Mouse (Mus musculus) ovary, postnatal 36 days (tissue): ENCODE data around the gene Nt5dc3.

Experiments used
- DNase-seq: peaks from one replicate; pipeline ENCODE4 v3.0.0; 2022; ENCODE audit warnings: low spot score, mixed read lengths

The Nt5dc3 gene

GRCm38 (mm10) chr10:86778398-86779116 lies at the start of gene Nt5dc3:
Gene Nt5dc3 (plus strand): TSS chr10:86779005.
- DNase-seq, result peak; percentile 96

GRCm38 (mm10) chr10:86730823-86731499 lies 47.8 kb upstream of the Nt5dc3 start:
- DNase-seq, result peak; percentile 83

- no peak for DNase-seq
Measured at GRCm38 (mm10) chr10:86731500-86731863, 47.3 kb upstream of the Nt5dc3 start.

GRCm38 (mm10) chr10:86735036-86735435 lies 43.8 kb upstream of the Nt5dc3 start:
- DNase-seq, result no peak

GRCm38 (mm10) chr10:86742918-86743317 lies 35.9 kb upstream of the Nt5dc3 start:
- no peak for DNase-seq

- DNase-seq, result no peak
Measured at GRCm38 (mm10) chr10:86744306-86744705, 34.5 kb upstream of the Nt5dc3 start.

GRCm38 (mm10) chr10:86755816-86756502 lies 22.8 kb upstream of the Nt5dc3 start:
- DNase-seq, result no peak

GRCm38 (mm10) chr10:86757724-86758123 lies 21.1 kb upstream of the Nt5dc3 start:
- no peak for DNase-seq

- no peak for DNase-seq
Measured at GRCm38 (mm10) chr10:86758211-86758610, 20.6 kb upstream of the Nt5dc3 start.

GRCm38 (mm10) chr10:86761236-86761635 lies 17.6 kb upstream of the Nt5dc3 start:
- DNase-seq, result no peak

- DNase-seq, result no peak
Measured at GRCm38 (mm10) chr10:86761722-86762383, 17.0 kb upstream of the Nt5dc3 start.

GRCm38 (mm10) chr10:86762384-86762730 lies 16.4 kb upstream of the Nt5dc3 start:
- no peak for DNase-seq

- DNase-seq, result no peak
Measured at GRCm38 (mm10) chr10:86763672-86764071, 15.1 kb upstream of the Nt5dc3 start, which contains the start of gene Gm49358. Gene Gm49358 (plus strand): TSS chr10:86763972.

- DNase-seq, result no peak
Measured at GRCm38 (mm10) chr10:86765344-86765966, 13.3 kb upstream of the Nt5dc3 start.

GRCm38 (mm10) chr10:86769216-86769615 lies 9.6 kb upstream of the Nt5dc3 start:
- no peak for DNase-seq

GRCm38 (mm10) chr10:86769797-86770196 lies 9.0 kb upstream of the Nt5dc3 start:
- no peak for DNase-seq

GRCm38 (mm10) chr10:86771701-86772100 lies 7.1 kb upstream of the Nt5dc3 start:
- DNase-seq, result no peak

- no peak for DNase-seq
Measured at GRCm38 (mm10) chr10:86772231-86772631, 6.6 kb upstream of the Nt5dc3 start.

GRCm38 (mm10) chr10:86773360-86773759 lies 5.4 kb upstream of the Nt5dc3 start:
- DNase-seq, result no peak

- DNase-seq, result no peak
Measured at GRCm38 (mm10) chr10:86776281-86776680, 2.5 kb upstream of the Nt5dc3 start.

GRCm38 (mm10) chr10:86777614-86778319 lies 1.0 kb upstream of the Nt5dc3 start:
- no peak for DNase-seq
